Mouse (Mus musculus) B cell, adult 2 months (primary cell): ENCODE results near the gene Gm44965.

Source experiments
- DNase-seq, 2 experiments: peaks; one replicate each; pipeline ENCODE4 v3.0.0; 2022

Gm44965 gene

DNA sequence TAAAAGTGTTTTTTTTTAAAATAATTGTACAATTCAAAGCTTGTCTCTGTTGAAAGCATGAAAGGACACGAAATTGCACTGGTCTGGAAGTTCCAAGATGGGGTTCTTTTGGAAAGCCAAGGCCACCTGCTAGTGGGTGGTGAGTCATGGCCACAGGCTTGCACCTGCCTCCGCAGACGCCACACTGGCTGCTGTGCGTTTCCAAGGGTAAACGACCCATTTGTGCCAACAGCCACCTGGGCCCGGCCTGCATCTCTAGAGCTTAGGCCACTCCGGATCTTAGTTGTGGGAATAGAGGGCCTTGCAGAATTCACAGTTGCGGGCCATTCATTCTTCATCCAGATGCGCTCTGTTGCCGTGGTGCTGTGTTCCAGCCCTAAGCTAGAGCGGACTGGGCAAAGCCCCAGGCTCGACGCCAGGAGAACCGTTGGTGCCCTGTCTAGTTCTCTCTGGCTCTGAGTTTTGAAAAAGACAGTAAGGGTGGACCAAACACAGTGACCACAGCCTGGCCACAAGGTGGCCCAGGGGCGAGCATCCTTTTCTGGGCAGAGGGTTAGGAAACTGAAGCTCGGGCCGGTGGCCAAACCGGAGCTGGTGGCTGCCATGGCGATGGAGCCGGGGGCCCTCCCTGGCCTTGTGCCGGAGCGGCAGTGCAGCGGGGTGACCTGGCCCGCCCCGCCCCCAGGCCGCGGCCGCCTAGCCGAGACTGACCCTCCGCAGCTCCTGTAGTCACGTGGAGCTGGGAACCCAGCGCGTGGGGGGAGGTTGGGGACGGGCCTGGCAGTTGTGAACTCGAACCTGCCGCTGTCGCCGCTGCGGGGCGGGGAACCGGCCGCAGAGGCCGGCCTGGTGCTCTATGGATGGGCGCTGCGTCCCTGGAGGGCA is at the start of gene Gm44965, which contains the start of gene Repin1:
Gm44965 (plus strand) TSS at position 784 of the 885 bp plus-strand sequence.
Repin1 (plus strand) TSS at position 726 of the 885 bp plus-strand sequence.
- DNase-seq: peak; percentile 76 to 77

DNA sequence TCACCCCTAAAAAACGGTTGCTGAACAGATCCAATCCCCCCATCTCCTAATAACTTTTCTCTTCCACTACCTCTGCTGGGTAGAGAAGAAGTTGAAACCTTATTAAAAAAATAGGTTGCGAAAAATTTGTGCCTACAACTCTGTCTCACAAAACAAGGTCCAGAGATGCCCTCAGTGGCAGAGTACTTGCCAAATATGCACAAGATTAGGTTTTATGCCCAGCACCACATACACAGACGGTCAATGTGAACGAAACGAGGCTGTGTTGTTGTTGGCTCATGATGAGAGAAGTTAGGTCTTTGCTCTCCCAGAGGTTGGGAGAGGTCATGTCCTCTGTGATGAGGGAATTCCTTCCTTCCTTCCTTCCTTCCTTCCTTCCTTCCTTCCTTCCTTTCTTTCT is 48.5 kb upstream of the Gm44965 start:
- no peak for DNase-seq

DNA sequence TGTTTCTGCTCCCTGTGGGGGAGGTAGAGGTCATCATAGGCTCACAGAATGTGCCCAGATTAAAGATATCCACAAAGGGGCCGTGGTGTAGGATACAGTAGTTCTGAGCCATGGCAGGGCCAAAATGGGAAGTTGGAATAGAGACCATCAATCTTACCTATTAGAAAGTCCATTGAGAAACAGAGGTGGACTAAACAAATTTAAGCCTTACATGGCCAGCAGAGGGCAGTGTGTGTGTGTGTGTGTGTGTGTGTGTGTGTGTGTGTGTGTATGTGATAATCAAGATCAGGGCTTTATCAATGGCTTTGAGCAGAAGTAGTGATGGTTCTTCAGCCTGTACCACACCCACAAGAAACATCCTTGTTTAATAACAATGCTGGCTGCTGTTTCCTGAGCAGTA is 47.5 kb upstream of the Gm44965 start:
- DNase-seq: peak; percentile 57 to 58

DNA sequence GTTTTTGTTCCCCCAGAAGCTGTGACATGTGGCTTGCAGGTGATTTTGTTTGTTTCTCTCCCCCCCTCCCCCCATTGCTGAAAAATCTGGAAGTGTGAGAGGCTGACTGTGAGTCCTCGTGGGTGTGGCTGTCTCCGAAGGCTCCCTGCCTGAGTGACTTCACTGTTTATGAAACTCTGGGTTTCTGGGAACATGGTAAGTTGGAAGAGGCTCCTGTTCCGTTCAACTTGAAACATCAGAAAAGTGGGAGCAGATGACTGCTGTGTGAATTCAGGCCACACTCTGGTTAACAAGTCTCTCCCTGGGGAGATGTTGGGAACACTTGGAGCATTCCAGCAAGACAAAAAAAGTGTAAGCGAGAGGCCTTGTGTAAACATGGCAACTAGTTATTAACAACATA is 46.9 kb upstream of the Gm44965 start:
- DNase-seq: no peak

DNA sequence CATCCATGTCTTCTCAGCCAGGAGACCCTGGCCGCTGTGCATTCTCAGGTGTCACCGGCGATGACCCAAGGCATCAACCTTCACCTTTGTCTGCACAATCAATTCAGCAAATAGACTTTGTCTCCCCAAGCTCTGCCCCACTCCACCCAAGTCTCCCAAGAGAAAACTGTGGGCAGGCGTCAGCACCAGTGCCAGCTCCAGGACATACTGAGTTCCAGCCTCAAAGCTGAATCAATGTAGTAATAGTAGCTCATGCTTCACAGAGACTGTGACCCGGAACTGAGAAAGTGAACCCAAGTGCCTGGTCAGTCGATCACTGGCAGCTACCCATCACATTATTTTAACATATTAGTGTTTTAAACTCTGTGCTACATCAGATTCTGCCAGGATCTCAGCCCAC is 45.4 kb upstream of the Gm44965 start:
- no peak for DNase-seq

DNA sequence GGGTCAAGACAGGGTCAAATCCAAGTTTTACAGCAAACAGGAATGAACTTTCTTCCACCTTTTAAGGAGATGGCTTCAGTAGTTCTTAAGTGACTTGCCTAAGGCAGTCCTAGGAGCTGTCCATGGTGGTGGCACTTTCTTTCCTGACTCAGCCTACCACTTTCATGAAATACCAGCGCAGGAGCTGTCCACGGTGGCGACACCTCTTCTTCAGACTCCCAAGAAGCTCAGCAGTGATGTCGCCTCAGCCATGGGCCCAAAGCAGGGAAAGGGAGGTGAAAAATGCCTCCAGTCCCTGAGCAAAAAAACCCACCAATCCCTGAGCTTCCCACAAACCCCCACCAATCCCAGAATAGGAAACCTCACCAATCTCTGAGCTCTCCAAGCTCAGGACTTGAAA is 40.8 kb upstream of the Gm44965 start:
- peak; percentile 45 for DNase-seq

DNA sequence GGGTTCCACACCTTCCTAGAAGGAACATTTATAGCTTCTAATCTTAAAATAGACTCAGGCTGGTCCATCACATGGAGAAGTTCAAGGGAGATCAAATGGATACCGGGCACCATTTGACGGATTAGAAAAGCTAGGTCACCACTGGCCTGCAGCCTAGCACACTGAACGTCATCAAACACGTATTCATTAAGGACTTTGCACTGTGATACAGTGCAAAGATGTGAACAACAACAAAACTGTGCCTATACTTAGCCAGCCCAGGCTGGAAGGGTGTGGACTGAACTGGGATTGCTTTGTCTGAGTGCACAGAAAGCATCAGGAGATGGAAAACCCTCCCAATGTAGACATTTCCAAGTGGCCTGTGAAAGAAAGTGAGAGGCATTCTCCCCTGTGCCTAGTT is 39.9 kb upstream of the Gm44965 start:
- no peak for DNase-seq

DNA sequence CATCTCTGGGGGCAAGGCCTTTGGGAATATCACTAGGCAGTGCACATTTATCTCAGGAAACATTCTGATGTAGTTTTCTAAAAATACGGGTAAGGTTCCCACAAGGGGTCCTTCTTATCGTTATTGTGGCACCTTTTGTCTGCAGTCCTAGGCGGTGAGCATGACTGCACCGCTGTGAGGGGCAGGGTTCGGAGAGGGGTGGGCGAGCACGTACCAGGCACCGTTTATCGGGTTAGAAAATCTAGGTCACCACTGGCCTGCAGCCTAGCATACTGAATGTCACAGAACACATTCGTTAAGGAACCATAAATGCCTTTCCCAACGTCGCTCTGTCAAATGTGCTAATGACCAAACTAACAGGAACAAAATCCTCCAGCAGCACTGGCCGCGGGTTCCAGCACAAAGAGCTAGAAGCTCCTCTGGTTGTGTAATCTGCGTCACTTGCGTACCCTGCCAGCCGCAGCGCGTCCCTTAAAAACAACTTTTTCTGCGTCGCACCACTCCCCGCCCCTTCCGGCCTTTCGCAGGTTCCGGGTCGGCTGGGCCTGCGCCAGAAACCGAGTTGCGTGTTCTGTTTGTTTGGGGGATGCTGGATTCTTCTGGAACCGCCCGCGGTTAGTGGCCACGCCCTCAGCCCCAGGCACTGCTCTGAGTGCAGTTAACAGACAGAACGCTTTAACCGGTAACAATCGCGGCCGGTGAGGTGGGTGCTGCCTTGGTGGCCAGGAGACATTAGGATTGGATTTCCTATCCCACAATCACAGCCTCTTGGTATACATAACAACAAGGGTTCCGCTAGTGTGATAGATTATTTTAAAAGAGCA is 39.2 kb upstream of the Gm44965 start, which contains the start of gene Lrrc61:
Lrrc61 (plus strand) TSS at position 517 of the 824 bp plus-strand sequence.
- DNase-seq: peak; percentile 93 to 95

DNA sequence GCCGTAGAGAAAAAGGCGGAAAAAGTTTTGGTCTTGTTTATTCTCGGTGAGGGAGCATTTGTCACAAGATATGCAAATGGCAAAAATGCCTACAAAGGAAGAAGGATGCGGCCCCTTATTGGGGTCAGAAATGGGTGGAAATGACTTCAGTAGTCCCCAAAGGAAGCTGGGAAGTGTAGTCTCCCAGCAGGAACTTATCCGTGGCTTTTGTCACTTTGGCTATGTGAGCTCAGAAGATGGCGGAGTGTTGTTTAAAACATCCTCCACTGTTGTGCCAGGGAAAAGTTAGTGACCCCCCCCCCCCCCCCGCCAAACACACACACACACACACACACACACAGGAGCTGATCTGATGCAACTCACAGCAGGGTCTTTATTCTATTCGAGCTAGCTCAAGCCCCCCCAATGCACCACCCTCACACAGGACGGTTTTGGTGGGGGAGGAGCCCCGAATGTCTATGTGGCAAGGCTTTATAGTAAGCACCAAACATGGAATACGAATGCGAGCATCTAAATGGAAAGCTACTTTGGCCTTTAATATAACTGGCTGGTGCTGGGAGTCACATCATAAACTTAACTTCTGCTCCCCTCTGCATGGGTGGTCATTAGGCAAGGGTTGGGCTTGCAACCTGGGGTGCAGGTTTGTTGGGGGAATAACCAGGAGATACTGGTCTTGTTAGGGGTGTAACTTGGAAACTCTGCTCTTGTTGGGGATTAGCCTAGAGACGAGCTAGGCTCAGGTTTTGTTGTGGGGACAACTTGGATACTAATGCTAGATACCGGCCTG is 38.4 kb upstream of the Gm44965 start:
- DNase-seq: peak in 1 of 2 experiments; percentile 22

DNA sequence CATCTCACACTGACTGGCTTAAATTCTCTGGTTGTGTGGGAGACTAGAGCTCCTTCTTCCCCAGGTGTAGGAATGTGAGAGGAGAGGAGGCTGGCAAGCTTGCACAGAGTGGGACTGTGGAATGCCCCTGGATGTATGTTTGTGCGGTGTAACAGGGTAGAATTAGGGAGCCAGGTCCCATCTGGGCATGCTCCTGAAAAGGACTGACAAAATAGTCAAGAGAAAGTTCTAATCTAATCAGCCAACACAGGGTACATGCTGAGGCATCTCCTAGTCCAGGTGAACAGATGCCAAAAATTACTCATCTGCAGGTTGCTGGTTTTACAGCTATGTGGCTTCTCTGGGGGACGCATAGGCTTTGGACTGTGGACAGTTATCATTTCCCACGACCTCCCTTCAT is 37.8 kb upstream of the Gm44965 start:
- no peak for DNase-seq

DNA sequence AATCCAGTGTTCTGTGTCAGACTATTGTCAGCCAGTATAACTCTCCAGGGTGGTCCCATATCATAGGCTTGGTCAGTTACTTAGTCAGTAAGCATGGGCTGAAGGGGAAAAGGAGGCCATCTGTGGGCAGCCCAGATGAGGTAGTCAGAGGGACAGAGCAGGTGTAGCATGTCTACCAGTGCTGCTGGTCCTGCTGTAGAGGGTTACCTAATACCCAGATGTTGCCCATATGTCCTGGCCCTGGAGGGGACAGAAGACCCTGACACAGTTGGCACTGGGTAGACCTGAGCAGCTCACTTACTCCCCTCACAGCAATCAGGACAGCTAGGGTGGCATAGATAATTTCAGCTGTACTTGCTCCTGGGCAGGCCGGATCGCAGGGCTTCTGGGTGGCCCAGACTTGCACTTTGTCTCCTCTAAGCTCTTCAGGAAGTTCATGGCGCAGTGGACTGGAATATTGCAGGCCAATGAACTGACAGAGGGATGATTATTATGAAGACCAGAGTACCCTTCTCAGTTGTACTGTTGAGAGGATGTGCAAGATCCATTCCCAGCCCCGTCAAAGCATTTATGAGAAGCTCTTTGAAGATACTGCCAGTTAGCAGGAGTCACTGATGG is 27.9 kb upstream of the Gm44965 start:
- DNase-seq: no peak

DNA sequence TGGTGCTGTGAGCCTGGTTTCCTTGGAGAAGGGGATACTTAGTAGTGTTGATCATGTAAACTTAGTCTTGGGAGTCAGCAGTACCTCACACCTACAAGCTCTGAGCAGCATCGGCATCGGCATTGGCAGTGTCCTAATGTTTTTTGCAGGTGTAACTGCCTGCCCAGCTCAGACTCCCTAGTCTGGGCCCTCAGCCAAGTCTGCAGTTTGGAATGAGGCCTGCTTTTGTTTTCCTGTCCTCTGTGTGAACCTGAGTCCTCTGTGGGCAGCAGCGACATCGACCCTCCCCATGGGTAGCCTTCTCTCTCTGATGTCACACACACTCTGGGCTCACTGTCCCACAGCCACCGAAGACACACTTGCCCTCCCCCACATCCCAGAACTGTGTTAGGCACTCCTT is 27.4 kb upstream of the Gm44965 start:
- no peak for DNase-seq

DNA sequence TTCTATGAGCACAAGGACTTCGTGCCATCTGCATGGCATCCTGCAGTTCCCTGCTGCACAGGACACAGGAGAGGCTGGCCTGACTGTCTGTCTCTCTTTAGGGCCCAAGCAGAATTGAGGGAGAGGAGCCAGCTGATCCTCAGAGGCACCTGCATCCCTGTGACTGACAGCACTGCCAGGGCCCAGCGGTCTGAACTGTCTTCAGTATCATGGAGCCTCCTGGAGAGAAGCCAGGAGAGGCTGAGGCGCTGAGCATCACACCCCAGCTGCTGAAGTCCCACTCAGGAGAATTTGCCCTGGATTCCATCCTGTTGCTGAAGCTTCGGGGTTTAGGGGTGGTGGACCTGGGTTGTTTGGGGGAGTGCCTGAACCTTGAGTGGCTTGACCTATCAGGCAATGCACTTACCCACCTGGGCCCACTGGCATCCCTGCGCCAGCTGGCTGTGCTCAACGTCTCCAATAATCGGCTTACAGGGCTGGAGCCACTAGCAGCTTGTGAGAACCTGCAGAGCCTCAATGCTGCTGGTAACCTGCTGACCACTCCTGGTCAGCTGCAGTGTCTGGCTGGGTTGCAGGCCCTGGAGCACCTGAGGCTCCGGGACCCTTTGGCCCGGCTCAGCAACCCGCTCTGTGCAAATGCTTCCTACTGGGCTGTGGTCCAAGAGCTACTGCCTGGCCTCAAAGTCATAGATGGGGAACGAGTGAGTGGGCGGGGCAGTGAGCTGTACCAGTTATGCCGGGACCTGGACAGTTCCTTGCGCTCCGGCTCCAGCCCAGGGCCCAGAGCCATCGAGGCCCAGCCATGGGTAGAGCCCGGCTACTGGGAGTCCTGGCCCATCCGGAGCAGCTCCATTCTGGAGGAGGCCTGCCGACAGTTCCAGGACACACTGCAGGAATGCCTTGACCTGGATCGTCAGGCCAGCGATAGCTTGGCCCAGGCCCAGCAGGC is 25.4 kb upstream of the Gm44965 start:
- DNase-seq: no peak

DNA sequence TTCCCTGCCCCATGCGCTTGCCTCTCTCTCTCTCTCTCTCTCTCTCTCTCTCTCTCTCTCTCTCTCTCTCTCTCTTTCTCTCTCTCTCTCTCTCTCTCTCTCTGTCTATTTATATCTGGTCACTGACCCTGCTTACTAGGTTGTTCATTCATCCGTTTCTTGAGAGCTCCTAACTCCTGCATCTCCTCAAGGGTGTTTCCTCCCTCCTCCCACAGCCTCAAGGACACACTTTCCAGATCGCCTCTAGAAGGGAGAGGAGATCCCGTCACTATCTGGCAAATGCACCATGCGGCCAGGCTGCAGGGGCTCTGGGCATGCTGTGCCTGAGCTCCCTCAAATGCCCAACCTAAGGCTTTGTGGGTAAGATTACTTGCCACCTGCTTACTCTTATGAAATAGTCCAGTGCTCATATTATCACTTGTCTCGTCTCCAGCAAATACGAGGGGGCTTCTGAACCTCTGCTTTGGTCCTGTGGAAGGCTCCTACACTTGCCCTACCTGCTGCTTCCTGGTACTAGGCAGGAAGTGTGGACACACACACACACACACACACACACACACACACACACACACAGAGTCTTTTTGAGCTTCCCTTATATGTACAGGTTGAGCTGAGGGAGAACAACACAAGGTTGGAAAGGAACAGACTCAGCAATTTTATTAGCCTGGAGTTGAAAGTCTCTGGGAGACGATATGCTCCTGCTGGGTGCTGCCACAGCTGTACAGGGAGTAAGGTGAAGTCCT is 24.5 kb upstream of the Gm44965 start:
- no peak for DNase-seq

DNA sequence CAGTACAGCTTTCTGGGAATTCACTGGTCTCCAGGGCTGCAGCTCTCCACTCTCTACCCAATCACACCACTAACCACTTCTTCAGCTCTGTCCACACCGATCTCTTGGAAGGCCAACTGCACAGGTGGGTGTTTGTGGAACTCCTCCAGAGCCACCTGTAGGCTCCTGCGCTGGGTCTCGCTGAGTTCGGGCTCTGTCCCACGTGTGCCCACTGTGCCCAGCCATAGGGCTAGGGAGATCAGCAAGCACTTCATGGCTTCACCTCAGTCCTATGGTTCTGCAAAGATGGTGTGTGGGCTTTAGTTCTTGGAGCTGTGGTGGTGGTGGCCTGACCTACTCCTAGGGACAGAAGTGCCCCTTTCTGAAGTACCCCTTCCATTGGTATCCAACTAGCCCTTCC is 21.7 kb upstream of the Gm44965 start:
- DNase-seq: no peak

DNA sequence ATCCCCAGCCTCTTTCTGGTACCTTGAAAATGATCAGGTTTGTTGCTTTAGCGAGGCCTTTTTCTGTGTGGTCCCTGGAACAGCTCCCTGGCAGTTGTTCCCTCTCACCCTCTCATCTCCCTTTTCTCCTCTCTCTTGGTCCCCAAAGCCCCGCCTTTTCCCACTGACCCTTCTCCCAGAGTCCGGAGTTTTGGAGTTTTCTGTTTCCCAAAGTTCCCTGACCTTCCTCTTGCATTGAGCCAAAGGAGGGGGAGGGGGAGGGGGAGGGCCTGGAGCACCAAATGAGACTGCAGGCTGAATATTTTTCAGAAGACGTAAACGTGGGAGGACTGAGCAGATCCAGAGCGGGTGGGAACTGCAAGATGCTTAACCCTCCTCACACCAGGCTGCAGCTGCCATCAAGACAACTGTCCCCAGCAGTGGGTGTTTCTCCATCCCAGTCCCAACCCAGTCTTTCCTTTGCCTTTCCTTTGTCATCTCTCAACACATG is 21.1 kb upstream of the Gm44965 start, which contains the start of gene Rarres2:
Rarres2 (minus strand) TSS at position 218 of the 490 bp plus-strand sequence.
- DNase-seq: no peak

DNA sequence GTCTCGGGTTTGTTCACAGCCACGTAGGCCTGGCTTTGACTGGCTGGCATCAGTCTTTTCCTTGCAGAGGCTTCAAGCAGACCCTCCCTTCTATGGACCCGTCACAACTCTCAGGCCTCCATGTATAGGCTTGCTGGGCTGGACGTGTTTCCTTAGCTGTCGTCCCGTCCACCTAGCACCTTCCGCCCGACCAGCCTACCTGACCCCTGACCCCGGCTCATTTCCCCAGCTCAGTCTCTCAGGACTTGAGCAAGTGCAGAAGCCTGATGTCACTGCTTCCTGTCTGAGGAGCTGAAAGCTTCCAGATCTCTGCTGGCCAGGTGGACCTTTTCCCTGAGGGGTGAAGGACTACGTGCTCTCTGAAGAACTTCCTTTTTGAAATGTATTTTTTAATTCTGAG is 20.5 kb upstream of the Gm44965 start:
- DNase-seq: no peak

DNA sequence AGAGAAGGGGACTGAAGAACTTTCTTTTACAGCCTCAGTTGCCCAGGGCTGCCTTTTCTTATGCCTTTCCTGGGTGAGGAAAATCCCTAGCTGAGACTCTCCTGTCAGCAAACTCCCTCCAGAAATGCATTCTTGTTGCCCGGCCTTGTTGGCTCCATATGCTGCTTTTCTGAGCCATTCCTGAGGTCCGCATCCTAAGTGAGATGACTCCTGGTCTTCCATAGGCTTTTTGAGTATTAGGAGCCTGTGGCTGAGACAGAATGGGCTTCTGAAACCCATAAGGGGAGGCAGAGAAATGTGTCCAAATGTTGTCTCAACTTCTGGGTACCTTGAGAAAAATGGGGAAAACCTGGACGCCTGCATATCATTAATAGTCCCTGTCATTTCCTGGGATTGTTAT is 19.8 kb upstream of the Gm44965 start:
- DNase-seq: no peak

DNA sequence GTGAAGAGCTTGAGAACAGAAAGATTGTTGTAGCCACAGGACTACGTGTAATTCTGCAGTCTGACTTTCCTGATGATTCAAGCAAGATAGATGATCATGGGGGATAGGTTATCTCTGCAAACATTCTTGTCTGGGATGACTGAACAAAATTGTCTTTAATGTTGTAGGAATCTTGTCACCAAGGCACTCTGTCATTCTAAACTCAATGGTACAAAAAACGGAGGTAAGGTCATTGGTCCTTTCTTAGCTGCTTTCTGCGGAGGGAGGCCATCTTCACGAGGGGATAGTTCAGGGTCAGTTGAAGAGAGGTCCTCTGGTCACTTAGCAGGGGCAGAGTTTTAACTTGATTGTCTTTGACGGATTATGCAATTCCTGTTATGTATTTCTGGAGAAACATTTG is 15.0 kb upstream of the Gm44965 start:
- DNase-seq: no peak

DNA sequence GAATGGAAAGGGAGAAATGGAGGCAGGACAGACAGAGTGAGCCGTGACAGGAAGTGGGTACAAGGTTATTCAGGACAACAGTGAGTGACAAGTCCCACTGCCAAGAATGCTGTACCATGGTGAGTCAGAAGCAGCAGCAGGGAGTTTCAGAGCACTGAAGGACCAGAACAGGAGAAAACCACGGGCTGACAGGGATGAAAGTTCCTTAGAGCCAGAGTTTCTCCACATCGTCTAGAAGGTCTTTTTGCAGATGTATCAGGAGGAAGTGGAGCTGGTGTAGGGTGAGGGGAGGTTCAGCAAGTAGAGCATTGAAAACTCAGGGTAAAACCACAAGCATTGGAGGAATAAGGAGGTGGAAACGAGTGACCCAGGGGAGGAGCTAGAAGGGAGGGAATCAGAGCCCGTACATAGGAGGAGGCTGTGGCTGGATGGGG is 14.5 kb upstream of the Gm44965 start:
- DNase-seq: no peak
